Mouse (Mus musculus): ENCODE data around the gene Wdr31.

Wdr31 gene

GRCm38 (mm10) chr4:62439793-62440192, 30.9 kb downstream of the Wdr31 start:
- DNase-seq (ENCODE audit: low spot score): no peak

GRCm38 (mm10) chr4:62437871-62438270, 32.8 kb downstream of the Wdr31 start:
- no peak for DNase-seq (ENCODE audit: low spot score)

GRCm38 (mm10) chr4:62437256-62437778, 33.4 kb downstream of the Wdr31 start:
- DNase-seq (ENCODE audit: low spot score): no peak

- DNase-seq (ENCODE audit: low spot score): no peak
These were observed 35.6 kb downstream of the Wdr31 start, which contains the start of gene Rnf183 for GRCm38 (mm10) chr4:62435081-62435480. TSS of gene Rnf183 (minus strand) at chr4:62435252.

- DNase-seq (ENCODE audit: low spot score): no peak
These were observed 36.5 kb downstream of the Wdr31 start for GRCm38 (mm10) chr4:62433939-62434870.

- no peak for DNase-seq (ENCODE audit: low spot score)
These were observed 39.2 kb downstream of the Wdr31 start for GRCm38 (mm10) chr4:62431522-62431921.

- DNase-seq (ENCODE audit: low spot score): no peak
These were observed 40.0 kb downstream of the Wdr31 start for GRCm38 (mm10) chr4:62430678-62431077.

GRCm38 (mm10) chr4:62429616-62430015, 41.1 kb downstream of the Wdr31 start:
- DNase-seq (ENCODE audit: low spot score): no peak

GRCm38 (mm10) chr4:62427978-62428758, 42.5 kb downstream of the Wdr31 start:
- DNase-seq (ENCODE audit: low spot score): no peak

- no peak for DNase-seq (ENCODE audit: low spot score)
These were observed 44.8 kb downstream of the Wdr31 start for GRCm38 (mm10) chr4:62425891-62426290.

- no peak for DNase-seq (ENCODE audit: low spot score)
These were observed 51.6 kb downstream of the Wdr31 start for GRCm38 (mm10) chr4:62419091-62419490.

GRCm38 (mm10) chr4:62418448-62418847, 52.2 kb downstream of the Wdr31 start:
- DNase-seq (ENCODE audit: low spot score): no peak

GRCm38 (mm10) chr4:62411606-62412005, 59.1 kb downstream of the Wdr31 start:
- DNase-seq (ENCODE audit: low spot score): no peak

GRCm38 (mm10) chr4:62410325-62410724, 60.4 kb downstream of the Wdr31 start:
- no peak for DNase-seq (ENCODE audit: low spot score)

GRCm38 (mm10) chr4:62409615-62410014, 61.1 kb downstream of the Wdr31 start:
- no peak for DNase-seq (ENCODE audit: low spot score)

GRCm38 (mm10) chr4:62408601-62409282, 62.0 kb downstream of the Wdr31 start, which contains the start of the genes Cdc26 and Prpf4:
TSS of gene Cdc26 (minus strand) at chr4:62408642.
TSS of gene Prpf4 (plus strand) at chr4:62408797.
- DNase-seq (ENCODE audit: low spot score): peak; percentile 99

- peak; percentile 58 for DNase-seq (ENCODE audit: low spot score)
These were observed 62.7 kb downstream of the Wdr31 start for GRCm38 (mm10) chr4:62407730-62408582.

- no peak for DNase-seq (ENCODE audit: low spot score)
These were observed 64.6 kb downstream of the Wdr31 start for GRCm38 (mm10) chr4:62406133-62406532.

GRCm38 (mm10) chr4:62398956-62399355, 71.7 kb downstream of the Wdr31 start:
- DNase-seq (ENCODE audit: low spot score): peak; percentile 8
